Mouse (Mus musculus) bone marrow macrophage, adult 2 months (primary cell): ENCODE data around the gene Cnot2. TPM values are rescaled to one million over a fixed set of nuclear protein-coding genes. Genes with fewer than 3 reads are reported as not detected.
A peak's percentile ranks its signal among the peaks of the same experiment; 100 is the strongest.
"Not testable (repeated sequence)": the region's sequence is repeated elsewhere in the genome, so short reads cannot be mapped to it uniquely, and the experiment has no call there.

Source experiments
- H3K27ac ChIP-seq: 2 replicates; pipeline ENCODE4 v1.5.1; 2012; ENCODE audit warnings: low read depth, low read length; ENCODE audit not compliant: insufficient read depth
- H3K4me1 ChIP-seq: 2 replicates; pipeline ENCODE4 v1.6.1; 2012; ENCODE audit warnings: low read length; ENCODE audit not compliant: control insufficient read depth, insufficient read depth
- H3K4me3 ChIP-seq: 2 replicates; pipeline ENCODE4 v1.5.1; 2012; ENCODE audit warnings: mild to moderate bottlenecking, low read length, moderate library complexity; ENCODE audit not compliant: insufficient read depth
- CTCF ChIP-seq: IDR thresholded peaks from 2 replicates; pipeline ENCODE4 v1.5.1; 2012; ENCODE audit warnings: low read depth, mild to moderate bottlenecking, low read length, moderate library complexity
- POLR2A ChIP-seq: IDR thresholded peaks from 2 replicates; pipeline ENCODE4 v1.6.1; 2012; ENCODE audit warnings: mild to moderate bottlenecking, low read depth, low read length, borderline replicate concordance
- polyA plus RNA-seq: library from polyadenylated mRNA; stranded (reverse); fragments of >200 nt; gene quantifications from 2 replicates; pipeline ENCODE4 v1.2.4, GENCODE M21; 2012; ENCODE audit not compliant: missing spikeins, insufficient read depth, insufficient read length

Gene Cnot2
- polyA plus RNA-seq = 50.7 and 69.1 TPM in 2 replicates

DNA sequence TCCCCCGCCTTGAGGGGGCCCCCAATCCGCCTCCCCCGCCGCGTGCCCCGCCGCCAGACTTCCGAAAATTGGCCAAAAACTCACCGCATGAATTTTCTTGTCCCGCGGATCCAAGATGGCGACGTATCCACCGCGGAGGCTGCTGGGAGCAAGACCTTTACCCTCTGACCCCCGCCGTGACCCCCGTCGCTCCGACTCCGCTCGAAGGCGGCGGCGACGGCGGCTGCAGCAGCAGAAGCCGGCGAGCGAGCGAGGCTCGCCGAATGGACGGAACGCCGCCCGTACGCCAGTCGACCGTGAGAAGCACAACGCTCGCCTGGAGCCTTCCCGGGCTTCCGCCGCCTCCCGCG lies at the start of gene Cnot2:
Gene Cnot2 (minus strand): TSS at position 143 of the 350 bp plus-strand sequence.
- Histone ChIP-seq H3K4me1 (peaks cover 13% of the 10 kb centered on the region), H3K4me3 (peak within 1 kb of the TSS; percentile 95), H3K27ac (peak within 1 kb of the TSS; percentile 92)
- no peak for TF ChIP-seq CTCF
- TF ChIP-seq POLR2A = no peak

DNA sequence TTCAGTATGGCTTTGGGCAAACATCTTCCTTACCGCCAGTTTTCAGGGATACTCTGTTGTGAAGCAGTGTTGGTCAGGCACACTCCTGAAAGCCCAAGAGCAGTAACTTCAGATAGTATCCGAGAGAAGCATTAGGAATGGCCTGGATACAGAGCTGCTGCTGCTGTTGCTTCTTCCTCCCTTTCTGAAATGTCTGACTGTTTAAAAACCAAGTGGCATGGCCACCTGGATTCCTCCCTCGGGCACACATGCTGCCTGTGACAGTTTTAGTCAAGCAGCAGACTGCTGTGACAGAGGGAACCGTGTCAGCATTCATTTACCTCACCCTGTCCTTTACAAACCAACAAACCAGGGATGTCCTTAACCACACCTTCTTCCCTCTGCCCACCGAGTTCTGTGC lies 47.6 kb upstream of the Cnot2 start:
- no peaks in the 10 kb centered on the region for H3K4me1 ChIP-seq
- no peak overlapping the region for H3K4me3 ChIP-seq
- TF ChIP-seq POLR2A (no peak), CTCF (no peak)
- H3K27ac ChIP-seq = no peak overlapping the region

DNA sequence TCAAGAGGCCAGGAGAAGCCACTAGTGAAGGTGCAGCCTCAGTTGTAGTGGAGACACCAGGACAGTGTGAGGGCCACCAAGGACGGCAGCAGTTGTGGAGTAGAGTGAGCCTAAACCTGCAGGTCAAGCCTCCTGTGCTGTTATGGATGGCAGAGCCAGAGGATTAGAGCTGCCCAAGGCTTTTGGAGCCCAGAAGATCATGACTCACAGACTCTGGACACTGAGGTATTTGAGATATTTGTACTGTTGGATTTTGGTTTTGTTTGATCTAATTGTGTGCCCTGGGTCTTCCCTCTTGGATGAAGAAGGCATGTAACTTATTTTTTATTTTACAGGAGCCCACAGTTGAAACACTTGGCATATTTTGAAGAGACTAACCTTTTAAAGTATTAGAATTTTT lies 44.7 kb upstream of the Cnot2 start:
- no peak overlapping the region for H3K27ac ChIP-seq
- TF ChIP-seq POLR2A (no peak), CTCF (no peak)
- H3K4me1 ChIP-seq = no peaks in the 10 kb centered on the region
- no peak overlapping the region for H3K4me3 ChIP-seq

DNA sequence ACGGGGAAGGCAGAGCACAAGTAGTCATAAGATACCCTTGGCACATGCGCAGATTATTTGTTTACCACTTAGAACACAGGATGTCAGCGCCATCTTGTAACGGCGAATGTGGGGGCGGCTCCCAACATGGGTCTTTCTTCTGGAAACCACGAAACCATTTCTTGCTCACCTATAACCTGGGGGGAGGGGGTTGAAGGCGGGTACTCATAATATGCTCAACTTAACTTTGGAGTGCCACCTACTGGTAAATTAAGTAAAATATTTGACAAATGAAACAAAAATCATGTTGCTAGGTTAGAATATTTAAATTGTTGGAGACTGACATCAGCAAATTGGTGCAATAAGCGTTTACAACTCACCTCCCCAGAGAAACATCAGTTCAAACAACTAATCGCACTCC lies 31.9 kb upstream of the Cnot2 start:
- not testable (repeated sequence) for H3K4me1 ChIP-seq, H3K27ac ChIP-seq, H3K4me3 ChIP-seq

DNA sequence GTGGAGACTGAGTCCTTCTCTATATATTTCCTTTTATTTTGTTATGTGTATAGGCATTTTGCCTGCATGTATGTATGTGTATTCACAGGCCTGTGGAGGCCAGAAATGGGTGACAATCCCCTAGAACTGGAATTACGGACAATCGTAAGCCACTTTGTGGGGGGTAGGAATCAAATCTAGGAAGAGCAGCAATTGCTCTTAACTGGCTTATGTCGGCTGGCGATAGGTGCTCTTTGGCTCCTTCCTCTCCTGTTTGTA lies 23.5 kb upstream of the Cnot2 start:
- no peaks in the 10 kb centered on the region for H3K4me1 ChIP-seq
- H3K4me3 ChIP-seq = no peak overlapping the region
- H3K27ac ChIP-seq = no peak overlapping the region
- no peak for TF ChIP-seq CTCF
- TF ChIP-seq POLR2A = no peak

DNA sequence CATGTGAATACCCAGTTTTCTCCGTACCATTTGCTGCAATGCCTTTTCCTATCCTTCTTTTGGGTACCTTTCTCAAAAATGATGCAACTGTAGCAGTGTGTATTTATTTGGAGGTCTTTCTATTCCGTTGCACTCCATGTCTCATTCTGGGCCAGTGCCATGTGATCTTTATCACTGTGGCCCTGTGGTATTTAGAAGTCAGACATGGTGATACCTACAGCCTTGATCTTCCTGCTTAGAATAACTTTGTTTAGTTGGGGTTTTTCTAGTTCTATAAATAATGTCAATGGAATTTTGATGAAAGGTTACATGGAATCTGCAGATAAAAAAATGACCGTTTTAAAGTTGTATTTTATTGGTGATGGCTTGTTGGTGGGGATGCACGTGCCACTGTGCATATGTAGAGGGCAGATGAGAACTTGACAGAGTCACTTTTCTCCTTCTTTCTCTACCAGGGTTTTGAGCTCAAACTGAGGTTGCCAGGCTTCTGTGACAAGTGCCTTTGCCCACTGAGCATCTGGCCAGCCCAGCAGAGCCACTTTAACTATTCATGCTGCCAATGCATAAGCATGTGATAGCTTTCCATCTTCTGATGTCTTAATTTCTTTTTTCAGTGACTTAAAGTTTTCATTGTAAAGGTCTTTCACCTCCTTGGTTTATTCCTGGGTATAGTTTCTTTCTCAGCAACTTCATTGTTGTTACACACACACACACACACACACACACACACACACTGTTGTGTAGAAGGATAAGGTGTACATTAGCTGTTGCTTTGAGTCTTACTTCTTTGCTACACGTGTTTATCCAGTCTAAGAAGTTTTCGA lies 23.0 kb upstream of the Cnot2 start:
- Histone ChIP-seq H3K4me3 (no peak overlapping the region), H3K4me1 (no peaks in the 10 kb centered on the region), H3K27ac (no peak overlapping the region)
- TF ChIP-seq CTCF (no peak), POLR2A (no peak)

DNA sequence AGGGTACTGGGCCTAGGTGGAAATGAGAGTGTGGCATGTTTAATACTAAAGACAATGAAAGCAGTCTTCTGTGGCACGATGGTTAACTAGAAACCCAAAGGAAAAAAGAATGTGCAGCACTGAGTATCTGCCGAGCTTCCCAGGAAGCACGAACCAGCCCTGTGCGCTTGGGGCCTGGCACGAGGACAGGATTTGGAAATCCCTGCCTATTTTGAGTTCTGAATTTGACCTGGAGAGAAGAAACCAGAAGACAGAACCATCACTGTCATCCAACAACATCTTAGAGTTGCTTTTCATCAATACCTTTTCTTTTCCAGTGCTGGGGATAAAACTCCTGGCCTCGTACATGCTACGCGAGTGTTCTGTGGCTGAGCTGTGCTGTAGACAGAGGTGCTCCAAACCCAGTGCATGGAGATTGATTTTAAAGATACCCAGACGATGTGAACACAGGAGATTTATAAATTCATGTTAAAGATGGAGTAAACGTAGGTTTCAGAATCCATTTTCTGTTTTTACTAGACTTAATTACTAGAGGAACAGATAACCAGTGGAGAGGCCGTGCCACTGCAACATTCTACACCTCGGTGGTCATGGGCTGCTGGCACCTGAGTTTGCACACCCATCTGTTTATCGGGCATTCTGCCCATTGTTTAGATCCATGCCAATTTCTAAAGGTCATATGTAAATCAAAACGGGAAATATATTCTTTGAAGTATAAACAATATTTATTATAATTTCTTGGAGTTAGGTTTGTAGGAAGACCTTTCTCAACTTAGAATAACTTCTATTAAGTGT lies 17.9 kb upstream of the Cnot2 start:
- TF ChIP-seq CTCF (no peak), POLR2A (no peak)
- H3K4me1 ChIP-seq = no peaks in the 10 kb centered on the region
- H3K27ac ChIP-seq = no peak overlapping the region
- H3K4me3 ChIP-seq = no peak overlapping the region

DNA sequence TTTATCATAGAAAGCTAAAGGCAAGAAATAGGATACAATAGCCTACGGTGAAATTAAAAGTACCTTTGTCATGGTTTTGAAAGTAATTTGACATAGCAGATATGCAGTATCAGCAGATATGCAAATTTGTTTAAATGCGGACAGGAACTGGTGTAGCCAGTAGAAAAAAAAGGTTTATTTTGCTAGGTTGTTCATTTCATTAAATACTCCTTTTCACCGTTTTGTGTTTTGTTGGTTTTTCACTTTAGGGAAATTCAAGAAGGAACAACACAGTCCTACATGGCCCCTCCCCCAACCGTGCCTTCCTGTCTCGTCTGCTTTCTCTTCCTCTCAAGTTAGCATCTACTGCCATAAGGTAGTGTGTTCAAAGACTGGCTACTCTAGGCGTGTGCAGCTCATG lies 1.4 kb upstream of the Cnot2 start:
- H3K4me3 ChIP-seq = peak overlapping the region; percentile 22
- no peak overlapping the region for H3K27ac ChIP-seq
- TF ChIP-seq CTCF (no peak), POLR2A (no peak)

DNA sequence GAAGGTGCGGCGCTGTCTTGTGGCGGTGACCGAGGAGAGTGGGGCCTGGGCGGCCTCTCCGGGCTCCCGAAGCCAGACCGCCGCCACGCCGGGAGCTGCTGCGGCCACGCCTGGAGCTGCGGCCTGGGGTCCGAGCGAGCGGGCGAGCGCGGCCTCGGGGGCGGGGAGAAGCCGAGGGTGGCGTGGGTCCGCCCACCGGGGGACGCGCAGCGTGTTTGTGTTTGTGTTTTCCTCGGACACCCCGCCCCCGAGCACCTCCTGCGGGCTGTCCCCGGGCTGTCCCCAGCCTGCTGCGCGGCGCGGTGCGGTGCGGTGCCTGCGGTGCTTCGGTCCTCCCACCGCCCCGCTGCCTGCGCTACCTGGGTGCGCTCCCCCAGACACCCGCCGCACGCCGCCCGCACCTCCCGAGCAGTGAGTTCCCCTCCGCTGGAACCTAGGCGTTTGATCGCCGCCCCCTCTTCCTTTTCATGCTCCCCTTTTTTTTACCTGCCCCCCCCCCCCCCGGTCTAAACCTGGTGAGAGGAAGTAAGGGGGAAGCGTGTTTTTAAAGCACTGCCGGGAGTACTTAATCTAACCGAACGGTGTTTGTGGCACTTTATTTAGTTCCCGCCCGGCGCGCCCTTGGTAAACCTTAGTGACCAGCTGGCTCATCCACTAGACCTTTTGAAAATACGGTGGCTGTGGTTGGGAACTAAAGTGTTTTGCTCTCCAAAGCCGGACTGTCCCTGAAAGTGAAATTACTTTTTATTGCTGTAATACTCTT lies 589 bp upstream of the Cnot2 start:
- H3K4me1 ChIP-seq = peaks cover 9% of the 10 kb centered on the region
- H3K4me3 ChIP-seq = peak overlapping the region; percentile 95
- H3K27ac ChIP-seq = peak overlapping the region; percentile 92
- TF ChIP-seq POLR2A (no peak), CTCF (no peak)

More for the DNA sequence above, 1.4 kb upstream of the Cnot2 start:
- peaks cover 9% of the 10 kb centered on the region for H3K4me1 ChIP-seq

DNA sequence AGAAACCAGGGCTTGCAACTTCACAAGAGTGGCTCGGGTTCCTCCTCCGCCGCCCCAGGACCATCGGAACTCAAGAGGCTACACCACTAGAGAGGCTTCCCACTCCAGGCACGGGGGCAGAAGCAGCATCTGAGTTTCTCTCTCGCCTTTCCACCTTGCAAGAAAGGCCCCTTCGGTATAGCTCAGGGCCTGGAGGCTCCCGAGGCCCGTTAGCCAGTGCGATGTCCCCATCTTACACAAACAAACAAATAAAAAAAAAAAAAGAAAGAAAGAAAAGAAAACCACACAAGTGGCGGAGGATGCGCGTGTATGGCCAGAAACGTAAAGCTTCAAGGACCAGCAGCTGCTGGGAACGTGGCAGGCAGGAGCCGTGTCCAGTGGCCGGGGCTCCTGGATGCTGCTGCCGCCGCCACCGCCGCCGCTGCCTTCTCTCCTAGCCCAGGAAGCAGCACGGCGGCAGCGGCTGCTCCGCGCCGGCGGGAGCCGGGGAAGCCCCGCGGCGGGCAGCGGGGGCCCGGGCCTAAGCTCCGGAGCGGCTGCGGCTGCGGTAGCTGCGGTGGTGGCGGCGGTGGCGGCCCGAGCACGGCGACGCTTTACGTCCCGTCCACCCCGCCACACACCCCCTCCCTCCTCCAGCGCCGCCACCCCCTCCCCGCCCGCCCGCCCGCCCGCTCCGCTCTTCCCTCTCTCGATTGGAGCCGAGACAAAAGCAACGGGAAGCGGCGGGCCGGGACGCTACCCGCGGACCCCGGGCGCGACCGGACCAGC lies 536 bp downstream of the Cnot2 start:
- TF ChIP-seq CTCF = no peak
- no peak for TF ChIP-seq POLR2A
- Histone ChIP-seq H3K4me1 (peaks cover 14% of the 10 kb centered on the region), H3K4me3 (peak overlapping the region; percentile 95), H3K27ac (peak overlapping the region; percentile 92)
